Mouse (Mus musculus) hindbrain, embryonic 16.5 days (tissue): ENCODE measurements around the gene Zfpm1. TPM values are rescaled to one million over a fixed set of nuclear protein-coding genes. Genes with fewer than 3 reads are reported as not detected.

Experiments
- ATAC-seq: fragments of 200-750 bp; cut with Nextera tagmentation; 2 replicates; pipeline ENCODE4 v1.8.0; 2017; ENCODE audit warnings: moderate TSS enrichment, moderate library complexity
- H3K27ac ChIP-seq: fragments of 300-500 bp; sonication (generic); 2 replicates; pipeline ENCODE4 v1.5.1; 2014; ENCODE audit warnings: low read depth, mild to moderate bottlenecking, control low read depth, low read length, moderate library complexity
- H3K27me3 ChIP-seq: fragments of 300-500 bp; sonication (generic); replicated peaks from 2 replicates; pipeline ENCODE4 v1.6.1; 2014; ENCODE audit warnings: low read length; ENCODE audit not compliant: control insufficient read depth, insufficient read depth
- H3K36me3 ChIP-seq: fragments of 300-500 bp; sonication (generic); 2 replicates; pipeline ENCODE4 v1.6.1; 2014; ENCODE audit warnings: mild to moderate bottlenecking, low read length, moderate library complexity, mixed read lengths; ENCODE audit not compliant: control insufficient read depth, insufficient read depth
- H3K4me1 ChIP-seq: fragments of 300-500 bp; sonication (generic); 2 replicates; pipeline ENCODE4 v1.6.1; 2014; ENCODE audit warnings: low read depth, low read length; ENCODE audit not compliant: control insufficient read depth, insufficient read depth
- H3K4me2 ChIP-seq: fragments of 300-500 bp; sonication (generic); 2 replicates; pipeline ENCODE4 v1.6.1; 2014; ENCODE audit warnings: mild to moderate bottlenecking, low read length, control low read depth, moderate library complexity
- H3K4me3 ChIP-seq: fragments of 300-500 bp; sonication (generic); 2 replicates; pipeline ENCODE4 v1.5.1; 2014; ENCODE audit warnings: mild to moderate bottlenecking, low read length, control low read depth, moderate library complexity
- H3K9ac ChIP-seq: fragments of 300-500 bp; sonication (generic); 2 replicates; pipeline ENCODE4 v1.6.1; 2014; ENCODE audit warnings: low read depth, mild to moderate bottlenecking, control low read depth, low read length, moderate library complexity
- H3K9me3 ChIP-seq: fragments of 300-500 bp; sonication (generic); 2 replicates; pipeline ENCODE4 v1.6.1; 2014; ENCODE audit warnings: mild to moderate bottlenecking, low read length, moderate library complexity; ENCODE audit not compliant: control insufficient read depth
- WGBS: fragments of 180-500 bp; shearing (Covaris S2); extraction: QIAGEN DNeasy Blood & Tissue Kit; methylation state at CpG from one replicate; pipeline ENCODE4 v1.1.7; 2014; 5-methylcytosine and 5-hydroxymethylcytosine counted together
- polyA plus RNA-seq: library from polyadenylated mRNA; unstranded; fragments of >200 nt; fragmentation: Nextera tagmentation; extraction: Ambion mirVana; gene quantifications from 2 replicates; pipeline ENCODE4 v1.2.1, GENCODE M21; 2015

Zfpm1 gene
- 0.75 and 1.2 TPM in 2 replicates for polyA plus RNA-seq

DNA sequence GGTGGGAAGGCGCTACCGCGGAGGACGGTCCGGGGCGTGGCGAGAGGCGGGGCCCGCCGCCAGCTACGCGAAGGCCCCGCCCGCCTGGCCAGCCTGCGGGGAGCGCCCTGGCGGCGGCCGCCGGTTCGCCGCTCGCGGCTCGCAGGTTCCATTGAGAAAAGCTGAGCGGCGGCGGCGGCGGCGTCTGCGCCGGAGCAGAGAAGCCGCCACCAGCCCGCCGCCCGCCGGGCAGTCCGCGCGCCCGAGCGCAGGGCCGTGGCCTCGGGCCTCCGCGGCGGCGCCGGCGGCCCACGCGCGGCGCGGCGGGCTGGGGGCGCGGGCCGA lies at the start of gene Zfpm1:
Gene Zfpm1, plus strand, starts transcription at position 107 of the 324 bp plus-strand sequence.
- peak within 1 kb of the TSS; percentile 62 for H3K4me3 ChIP-seq
- no peaks in the 10 kb centered on the region for H3K9me3 ChIP-seq
- H3K9ac ChIP-seq: peak within 1 kb of the TSS; percentile 77
- no peaks in the 10 kb centered on the region for H3K36me3 ChIP-seq
- H3K27ac ChIP-seq: peak within 1 kb of the TSS; percentile 79
- 0% methylated on average over 25 of the region's 60 CpGs for WGBS
- peak within 1 kb of the TSS; percentile 95 for H3K4me2 ChIP-seq
- no peaks in the 10 kb centered on the region; the same call in 1 of the 2 replicates for H3K27me3 ChIP-seq
- H3K4me1 ChIP-seq: peaks cover 25% of the 10 kb centered on the region
- ATAC-seq: no peak

DNA sequence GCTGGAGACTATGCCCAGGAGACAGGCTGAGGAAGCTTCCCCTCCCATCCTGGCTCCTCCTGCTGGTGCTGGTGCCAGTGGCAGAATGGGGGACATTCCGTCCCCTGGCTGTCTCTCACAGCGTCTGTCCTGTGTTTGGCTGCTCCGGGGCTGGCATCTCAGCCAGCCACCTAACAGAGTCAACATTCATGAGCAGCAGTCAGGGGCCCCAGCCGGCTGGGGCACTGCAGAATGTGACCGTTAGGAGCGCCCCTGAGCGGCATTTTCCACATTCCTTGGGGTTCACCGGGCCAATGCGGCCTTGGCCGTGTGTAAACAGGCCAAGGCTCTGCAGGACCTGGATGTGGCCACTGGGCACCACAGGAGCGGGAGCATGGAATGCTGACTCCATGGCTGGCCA lies 47.9 kb upstream of the Zfpm1 start:
- ATAC-seq: peak; percentile 68; the same call in 1 of the 2 replicates
- peaks cover 12% of the 10 kb centered on the region for H3K27me3 ChIP-seq
- no peak overlapping the region for H3K4me2 ChIP-seq
- H3K9ac ChIP-seq: no peak overlapping the region
- peaks cover 15% of the 10 kb centered on the region for H3K4me1 ChIP-seq
- 35% methylated on average over 11 of the region's 11 CpGs for WGBS
- no peak overlapping the region for H3K27ac ChIP-seq
- no peak overlapping the region for H3K4me3 ChIP-seq
- no peaks in the 10 kb centered on the region for H3K36me3 ChIP-seq
- no peaks in the 10 kb centered on the region for H3K9me3 ChIP-seq

DNA sequence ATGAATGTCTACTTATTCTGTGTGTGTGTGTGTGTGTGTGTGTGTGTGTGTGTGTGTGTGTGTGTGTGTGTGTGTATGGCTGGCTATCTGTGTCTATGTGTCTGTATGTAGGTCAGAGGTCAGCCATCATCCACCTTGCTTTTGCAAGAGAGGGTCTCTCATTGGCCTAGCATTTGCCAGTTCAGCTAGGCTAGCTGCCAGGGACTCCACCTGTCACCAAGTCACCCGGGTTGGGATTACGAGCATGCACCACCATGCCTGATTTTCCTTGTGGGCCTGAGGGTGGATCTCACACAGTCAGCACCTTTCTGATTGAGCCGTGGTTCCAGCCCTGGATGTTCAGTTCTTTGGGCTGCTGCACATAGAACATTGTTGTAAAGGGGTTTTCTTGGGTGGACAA lies 45.4 kb upstream of the Zfpm1 start:
- no peak overlapping the region for H3K9ac ChIP-seq
- WGBS: 61% methylated on average over 3 of the region's 3 CpGs
- no peak for ATAC-seq
- peaks cover 3% of the 10 kb centered on the region; the same call in 1 of the 2 replicates for H3K4me1 ChIP-seq
- H3K27ac ChIP-seq: no peak overlapping the region
- no peak overlapping the region for H3K4me3 ChIP-seq
- H3K4me2 ChIP-seq: no peak overlapping the region
- H3K36me3 ChIP-seq: no peaks in the 10 kb centered on the region
- H3K27me3 ChIP-seq: no peaks in the 10 kb centered on the region
- H3K9me3 ChIP-seq: no peaks in the 10 kb centered on the region

DNA sequence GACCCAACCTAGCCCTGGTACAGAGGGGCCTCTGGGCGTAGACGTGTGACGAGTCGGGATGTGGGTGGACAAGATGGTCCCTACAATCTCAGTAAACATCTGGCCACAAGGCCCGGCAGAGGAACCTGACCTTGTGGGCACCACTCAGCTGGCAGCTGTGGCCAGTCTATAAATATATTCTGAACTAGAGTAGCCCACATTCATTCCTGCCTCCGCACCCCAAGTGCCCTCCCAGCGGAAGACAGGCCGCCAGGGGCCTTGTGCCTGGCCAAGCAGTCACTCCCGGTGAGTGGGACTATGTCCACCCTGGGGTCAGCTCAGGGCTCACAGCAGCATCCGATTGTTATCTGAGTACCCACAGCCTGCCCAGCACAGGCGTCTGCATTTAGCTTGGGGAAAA lies 43.7 kb upstream of the Zfpm1 start:
- ATAC-seq: no peak
- no peaks in the 10 kb centered on the region for H3K9me3 ChIP-seq
- H3K36me3 ChIP-seq: no peaks in the 10 kb centered on the region
- no peaks in the 10 kb centered on the region for H3K27me3 ChIP-seq
- peaks cover 3% of the 10 kb centered on the region; the same call in 1 of the 2 replicates for H3K4me1 ChIP-seq
- H3K4me3 ChIP-seq: no peak overlapping the region
- WGBS: 82% methylated on average over 11 of the region's 11 CpGs
- H3K9ac ChIP-seq: no peak overlapping the region
- no peak overlapping the region for H3K27ac ChIP-seq
- H3K4me2 ChIP-seq: no peak overlapping the region

DNA sequence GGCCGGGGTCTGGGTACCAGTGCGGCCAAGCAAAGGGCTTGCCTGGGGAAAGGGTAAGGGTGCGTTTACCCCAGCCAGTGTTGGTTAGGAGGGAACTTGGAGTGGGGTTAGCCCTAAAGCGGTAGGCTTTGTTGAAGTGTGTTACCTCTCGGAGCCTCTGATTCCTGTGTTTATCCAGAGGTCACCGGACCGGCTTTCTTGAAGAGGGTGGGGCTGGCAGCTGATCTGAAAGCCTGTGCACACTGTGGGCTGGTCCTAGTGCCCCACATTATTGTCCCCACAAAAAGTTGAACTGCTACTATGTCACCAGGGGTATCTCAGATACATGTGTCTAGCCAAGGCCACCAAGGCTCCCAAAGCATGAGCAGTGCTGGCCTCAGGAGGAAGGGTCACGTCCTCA lies 43.2 kb upstream of the Zfpm1 start:
- 85% methylated on average over 8 of the region's 8 CpGs for WGBS
- Histone ChIP-seq H3K36me3 (no peaks in the 10 kb centered on the region), H3K4me3 (no peak overlapping the region), H3K9me3 (no peaks in the 10 kb centered on the region), H3K27me3 (no peaks in the 10 kb centered on the region), H3K4me2 (no peak overlapping the region), H3K4me1 (peaks cover 3% of the 10 kb centered on the region; the same call in 1 of the 2 replicates), H3K27ac (no peak overlapping the region), H3K9ac (no peak overlapping the region)
- no peak for ATAC-seq

DNA sequence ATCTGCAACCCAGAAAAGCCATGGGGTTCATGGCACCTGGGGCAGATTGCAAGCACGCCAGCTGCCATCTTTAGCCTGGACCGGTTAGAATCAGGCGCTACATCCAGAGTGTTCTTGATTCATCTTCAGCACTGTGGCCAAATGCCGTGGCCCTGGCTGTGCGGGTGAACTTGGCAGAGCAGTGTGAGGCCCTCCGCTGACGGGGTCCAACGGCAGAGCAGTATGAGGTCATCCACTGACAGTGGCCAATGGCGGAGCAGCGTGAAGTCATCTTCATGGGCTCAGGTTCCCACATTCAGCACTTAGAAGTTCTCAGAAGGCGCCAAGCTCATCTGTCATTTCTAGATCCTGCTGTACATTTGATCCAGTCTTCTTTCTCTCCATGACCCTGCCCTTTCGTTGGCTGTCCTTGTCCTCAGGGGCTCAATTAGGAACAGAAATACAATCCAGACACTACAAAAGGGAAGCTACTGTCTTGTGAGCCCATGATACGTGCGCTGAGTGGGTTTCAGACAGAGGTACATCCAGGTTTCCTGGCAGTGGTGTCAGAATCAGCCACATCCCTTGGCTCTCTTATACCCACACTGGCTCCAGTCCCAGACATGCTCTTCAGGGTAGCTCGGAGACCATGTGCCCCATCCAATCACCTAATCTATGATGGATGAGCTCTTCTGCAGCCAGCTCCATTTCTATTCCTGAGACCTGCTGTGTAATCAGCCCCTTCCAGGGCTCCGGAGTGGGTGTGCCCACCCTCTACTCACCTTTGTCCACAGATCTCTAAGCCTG lies 41.5 kb upstream of the Zfpm1 start:
- H3K4me1 ChIP-seq: peaks cover 3% of the 10 kb centered on the region; the same call in 1 of the 2 replicates
- no peak overlapping the region for H3K9ac ChIP-seq
- no peak overlapping the region for H3K4me2 ChIP-seq
- H3K27me3 ChIP-seq: no peaks in the 10 kb centered on the region
- H3K9me3 ChIP-seq: no peaks in the 10 kb centered on the region
- no peak overlapping the region for H3K4me3 ChIP-seq
- no peak overlapping the region for H3K27ac ChIP-seq
- WGBS: 83% methylated on average over 16 of the region's 16 CpGs
- 0 out of 2 replicates have a peak, but pooled peaks have one; percentile 40 for ATAC-seq
- no peaks in the 10 kb centered on the region for H3K36me3 ChIP-seq

DNA sequence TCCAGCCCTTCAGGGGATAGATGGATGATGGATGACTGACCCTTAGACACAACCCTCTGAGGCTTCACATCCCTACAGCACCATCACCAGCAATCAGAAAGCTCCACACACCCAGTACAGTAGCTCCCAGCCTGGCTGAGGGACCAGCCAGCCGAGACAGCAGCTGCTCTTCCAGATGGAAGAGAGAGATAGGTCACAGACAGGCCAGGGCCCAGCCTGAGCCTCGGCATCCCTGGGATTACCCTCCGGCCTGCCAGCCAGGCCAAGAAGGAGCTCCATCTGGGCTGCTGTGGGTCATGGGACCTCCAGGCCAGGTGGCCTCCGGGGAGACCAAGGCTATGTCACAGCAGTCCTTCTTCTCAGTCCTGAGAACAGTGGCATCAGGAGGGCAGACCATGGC lies 38.6 kb upstream of the Zfpm1 start:
- Histone ChIP-seq H3K4me3 (no peak overlapping the region), H3K27ac (no peak overlapping the region), H3K36me3 (no peaks in the 10 kb centered on the region), H3K9me3 (no peaks in the 10 kb centered on the region), H3K4me2 (no peak overlapping the region), H3K9ac (no peak overlapping the region), H3K27me3 (no peaks in the 10 kb centered on the region), H3K4me1 (peaks cover 3% of the 10 kb centered on the region; the same call in 1 of the 2 replicates)
- no peak for ATAC-seq
- 74% methylated on average over 4 of the region's 4 CpGs for WGBS

DNA sequence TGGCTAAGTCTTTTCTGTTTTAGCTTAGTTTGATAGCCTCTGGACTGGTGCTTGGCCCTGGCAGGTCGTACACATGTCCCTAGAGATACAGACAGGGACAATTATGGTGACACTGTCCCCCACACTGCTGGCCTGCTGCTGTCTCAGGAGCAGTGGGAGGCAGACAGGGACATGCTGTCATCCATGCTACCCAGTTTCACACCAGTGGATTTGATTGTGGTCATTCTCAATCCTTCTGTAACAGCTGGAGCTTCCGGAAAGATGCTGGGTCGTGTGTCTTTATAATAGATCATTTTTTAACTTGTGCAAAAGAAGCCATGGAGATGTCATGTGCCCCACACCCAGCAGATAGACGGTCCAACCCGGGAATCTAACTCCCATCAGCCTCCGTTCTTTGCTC lies 36.8 kb upstream of the Zfpm1 start:
- Histone ChIP-seq H3K4me1 (peaks cover 3% of the 10 kb centered on the region; the same call in 1 of the 2 replicates), H3K4me2 (no peak overlapping the region), H3K9me3 (no peaks in the 10 kb centered on the region), H3K9ac (no peak overlapping the region), H3K36me3 (no peaks in the 10 kb centered on the region), H3K4me3 (no peak overlapping the region), H3K27ac (no peak overlapping the region), H3K27me3 (no peaks in the 10 kb centered on the region)
- no peak for ATAC-seq
- 74% methylated on average over 6 of the region's 6 CpGs for WGBS

DNA sequence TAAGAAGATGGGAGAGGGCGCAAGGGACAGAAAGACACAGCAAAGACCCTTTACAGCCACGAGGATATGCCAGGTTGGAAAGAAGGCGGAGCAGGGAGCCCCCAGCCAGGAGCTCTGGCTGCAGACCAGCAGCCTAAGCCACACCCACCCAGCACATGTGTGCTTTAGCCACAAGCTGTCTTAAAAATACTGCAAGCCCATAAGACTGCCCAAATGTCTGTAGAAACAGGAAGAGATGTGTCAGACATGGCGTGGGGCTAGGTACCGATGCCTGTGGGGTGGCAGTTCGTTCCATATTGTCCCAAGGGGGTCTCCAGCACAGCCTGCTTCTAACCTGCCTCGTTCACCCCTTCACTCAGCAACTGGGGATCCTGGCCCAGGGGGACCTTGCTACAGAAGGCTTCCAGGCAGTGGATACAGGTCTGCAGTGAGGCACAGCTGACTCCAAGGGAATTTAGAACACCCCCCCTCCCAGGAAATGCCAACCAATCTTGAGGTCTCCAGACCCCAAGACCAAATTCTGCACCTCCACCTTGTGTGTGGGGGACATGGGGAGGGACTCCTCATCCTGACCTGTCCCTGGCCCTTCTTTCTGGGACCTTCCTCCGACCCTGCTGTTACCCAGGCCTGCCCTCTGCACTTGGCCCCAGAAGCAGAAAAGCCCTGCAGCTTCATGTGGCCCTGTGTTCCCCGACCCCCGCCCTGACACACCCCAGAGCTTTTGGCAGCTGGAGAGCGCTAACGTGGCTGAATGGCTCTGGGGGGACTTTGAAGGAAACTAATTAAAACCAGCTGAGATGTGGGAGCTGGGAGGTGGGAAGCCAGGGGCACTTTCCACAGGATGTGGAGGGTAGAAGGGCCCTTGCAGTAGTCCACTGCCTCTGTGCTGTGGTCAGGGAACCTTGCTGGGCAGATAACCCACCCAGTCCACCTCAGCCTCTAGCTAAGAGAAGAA lies 35.4 kb upstream of the Zfpm1 start:
- no peak for ATAC-seq
- Histone ChIP-seq H3K27ac (no peak overlapping the region), H3K9ac (no peak overlapping the region), H3K9me3 (no peaks in the 10 kb centered on the region), H3K4me2 (no peak overlapping the region), H3K36me3 (no peaks in the 10 kb centered on the region), H3K27me3 (no peaks in the 10 kb centered on the region), H3K4me1 (no peaks in the 10 kb centered on the region), H3K4me3 (no peak overlapping the region)
- WGBS: 43% methylated on average over 12 of the region's 12 CpGs
